13 mouse cellular contexts compared by ENCODE assay signal in the genomic region with DNA sequence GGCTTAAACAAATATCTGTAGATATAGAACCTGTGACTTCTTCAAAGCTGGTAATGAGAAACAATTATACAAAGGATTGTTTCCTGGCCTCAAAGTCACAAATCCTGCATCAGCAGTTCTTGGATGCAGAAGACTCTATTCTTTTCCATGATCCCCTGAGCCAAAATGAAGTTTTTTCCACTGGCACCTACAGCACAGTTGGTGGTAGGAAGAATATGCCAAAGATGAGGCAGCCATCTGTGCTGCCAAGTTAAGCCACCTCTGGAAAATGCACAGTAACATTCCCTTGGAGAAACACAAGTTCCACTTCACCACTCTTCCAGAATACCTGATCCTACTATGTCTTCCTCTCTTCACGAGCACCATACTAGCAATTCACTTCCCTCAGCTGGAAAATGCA.
DNase-seq lines count a peak whose midpoint lies in the region.
"Had no signal": no experiment of that assay in that cellular context is flagged by ENCODE, and none has a peak within 500 bp of the region (broad histone marks: within the 10 kb centered on the region; RNA-seq: fewer than 3 reads in every experiment).

No protein-coding gene starts in this region.

- DNase-seq in frontal cortex, postnatal 36 days (ENCODE audit: low spot score in 2 of 2), result peak; percentile 35 to 45
- DNase-seq in frontal cortex, postnatal 10 days (ENCODE audit: low spot score in 2 of 2), result no peak
- peak; percentile 33 for DNase-seq in right cerebral cortex, adult 18-20 months
- no peak for DNase-seq in right cerebral cortex, postnatal 10 days (ENCODE audit: low spot score in 2 of 2)
- peak; percentile 11 to 51 for DNase-seq in left cerebral cortex, adult 9 months (ENCODE audit: low spot score in 2 of 2)
- DNase-seq in right cerebral cortex, postnatal 36 days (ENCODE audit: low spot score in 2 of 2), result peak; percentile 1 to 27
- DNase-seq in lung, postnatal 36 days, result no peak
- DNase-seq: adrenal gland, postnatal 14 days; cerebellum, adult 2 months; cerebellum, postnatal 10 days; gastrocnemius, postnatal 10 days; heart, adult 2 months; heart, postnatal 14 days had no signal

Comparison
In these comparisons a context has a peak if more than half of its experiments do, and no peak if none do; other contexts are left out.
1. DNase-seq: peak in frontal cortex, postnatal 36 days (2 of 2), right cerebral cortex, adult 18-20 months (single experiment), left cerebral cortex, adult 9 months (2 of 2) and right cerebral cortex, postnatal 36 days (2 of 2); none in frontal cortex, postnatal 10 days (0 of 2), right cerebral cortex, postnatal 10 days (0 of 2) and lung, postnatal 36 days (single experiment).